Mouse (Mus musculus) intestine, embryonic 14.5 days (tissue): ENCODE results near the gene Nlrc4. TPM values are rescaled to one million over a fixed set of nuclear protein-coding genes. Genes with fewer than 3 reads are reported as not detected.
A peak's percentile ranks its signal among the peaks of the same experiment; 100 is the strongest.

Experiments
- ATAC-seq: fragments of 200-750 bp; cut with Nextera tagmentation; replicated peaks from 2 replicates; pipeline ENCODE4 v1.8.0; 2017; ENCODE audit warnings: low read depth, moderate number of reproducible peaks, moderate TSS enrichment, moderate library complexity; ENCODE audit not compliant: low FRiP score, low TSS enrichment
- DNase-seq: peaks from one replicate; pipeline ENCODE4 v3.0.0-alpha.2; 2018; ENCODE audit warnings: low spot score
- H3K27ac ChIP-seq: fragments of 300-500 bp; sonication (generic); 2 replicates; pipeline ENCODE4 v1.5.1; 2014; ENCODE audit warnings: low read depth, mild to moderate bottlenecking, control low read depth
- H3K27me3 ChIP-seq: fragments of 300-500 bp; sonication (generic); replicated peaks from 2 replicates; pipeline ENCODE4 v1.6.1; 2014; ENCODE audit warnings: low read length, control low read depth; ENCODE audit not compliant: control insufficient read depth, insufficient read depth
- H3K36me3 ChIP-seq: fragments of 300-500 bp; sonication (generic); 2 replicates; pipeline ENCODE4 v1.6.1; 2014; ENCODE audit warnings: low read length, control low read depth; ENCODE audit not compliant: control insufficient read depth, insufficient read depth
- H3K4me1 ChIP-seq: fragments of 300-500 bp; sonication (generic); replicated peaks from 2 replicates; pipeline ENCODE4 v1.6.1; 2014; ENCODE audit warnings: low read length, control low read depth, mixed read lengths; ENCODE audit not compliant: control insufficient read depth, insufficient read depth
- H3K4me2 ChIP-seq: fragments of 300-500 bp; sonication (generic); 2 replicates; pipeline ENCODE4 v1.6.1; 2014; ENCODE audit warnings: low read length
- H3K4me3 ChIP-seq: fragments of 300-500 bp; sonication (generic); 2 replicates; pipeline ENCODE4 v1.5.1; 2014; ENCODE audit warnings: low read depth, low read length, control low read depth, mixed read lengths
- H3K9ac ChIP-seq: fragments of 300-500 bp; sonication (generic); 2 replicates; pipeline ENCODE4 v1.6.1; 2014; ENCODE audit warnings: mild to moderate bottlenecking, low read length
- H3K9me3 ChIP-seq: fragments of 300-500 bp; sonication (generic); 2 replicates; pipeline ENCODE4 v1.6.1; 2016; ENCODE audit warnings: low read length, control low read depth; ENCODE audit not compliant: control insufficient read depth
- WGBS: fragments of 180-500 bp; shearing (Covaris S2); extraction: QIAGEN DNeasy Blood & Tissue Kit; methylation state at CpG from one replicate; pipeline ENCODE4 v1.1.7; 2014; 5-methylcytosine and 5-hydroxymethylcytosine counted together
- polyA plus RNA-seq: library from polyadenylated mRNA; unstranded; fragments of >200 nt; fragmentation: Nextera tagmentation; extraction: Ambion mirVana; gene quantifications from 2 replicates; pipeline ENCODE4 v1.2.1, GENCODE M21; 2014

Gene Nlrc4
- polyA plus RNA-seq = 6.3 and 7.7 TPM in 2 replicates

- Histone ChIP-seq H3K9me3 (no peaks in the 10 kb centered on the region), H3K27me3 (no peaks in the 10 kb centered on the region), H3K4me3 (peak within 1 kb of the TSS; percentile 17), H3K4me2 (peak within 1 kb of the TSS; percentile 36), H3K9ac (0 out of 2 replicates have a peak within 1 kb of the TSS, but pooled peaks have one; percentile 21), H3K36me3 (no peaks in the 10 kb centered on the region), H3K27ac (peak within 1 kb of the TSS; percentile 66), H3K4me1 (no peaks in the 10 kb centered on the region)
- DNase-seq (peak; percentile 55), ATAC-seq (peak; percentile 41; the same call in 1 of the 2 replicates)
- WGBS = 53% methylated on average over 8 of the region's 8 CpGs
These were observed at the start of gene Nlrc4 for GRCm38 (mm10) chr17:74458711-74459408. Gene Nlrc4, minus strand, starts transcription at chr17:74459142.

GRCm38 (mm10) chr17:74508600-74508999, 49.7 kb upstream of the Nlrc4 start:
- Histone ChIP-seq H3K27ac (no peak overlapping the region), H3K4me2 (no peak overlapping the region), H3K9me3 (no peaks in the 10 kb centered on the region), H3K27me3 (no peaks in the 10 kb centered on the region), H3K4me1 (no peaks in the 10 kb centered on the region), H3K36me3 (no peaks in the 10 kb centered on the region), H3K4me3 (no peak overlapping the region), H3K9ac (no peak overlapping the region)
- 86% methylated on average over 3 of the region's 3 CpGs for WGBS
- DNase-seq (no peak), ATAC-seq (no peak)

GRCm38 (mm10) chr17:74507934-74508333, 49.0 kb upstream of the Nlrc4 start:
- no peaks in the 10 kb centered on the region for H3K36me3 ChIP-seq
- no peak overlapping the region for H3K27ac ChIP-seq
- no peaks in the 10 kb centered on the region for H3K4me1 ChIP-seq
- H3K27me3 ChIP-seq = no peaks in the 10 kb centered on the region
- no peak for ATAC-seq
- no peak overlapping the region for H3K9ac ChIP-seq
- no peak overlapping the region for H3K4me3 ChIP-seq
- H3K4me2 ChIP-seq = no peak overlapping the region
- WGBS = 81% methylated on average over 2 of the region's 2 CpGs
- no peaks in the 10 kb centered on the region for H3K9me3 ChIP-seq
- no peak for DNase-seq

GRCm38 (mm10) chr17:74501085-74501484, 42.1 kb upstream of the Nlrc4 start:
- H3K27me3 ChIP-seq = no peaks in the 10 kb centered on the region
- no peak overlapping the region for H3K4me2 ChIP-seq
- H3K4me1 ChIP-seq = no peaks in the 10 kb centered on the region
- H3K36me3 ChIP-seq = peaks cover 53% of the 10 kb centered on the region
- no peak overlapping the region for H3K27ac ChIP-seq
- ATAC-seq = 0 out of 2 replicates have a peak, but pooled peaks have one; percentile 23
- H3K9ac ChIP-seq = no peak overlapping the region
- no peak overlapping the region for H3K4me3 ChIP-seq
- no peaks in the 10 kb centered on the region for H3K9me3 ChIP-seq
- DNase-seq = no peak

- no peak overlapping the region for H3K4me3 ChIP-seq
- DNase-seq = no peak
- WGBS = 57% methylated on average over 4 of the region's 4 CpGs
- H3K27ac ChIP-seq = no peak overlapping the region
- H3K36me3 ChIP-seq = peaks cover 60% of the 10 kb centered on the region
- no peaks in the 10 kb centered on the region for H3K27me3 ChIP-seq
- no peaks in the 10 kb centered on the region for H3K9me3 ChIP-seq
- H3K4me1 ChIP-seq = no peaks in the 10 kb centered on the region
- H3K4me2 ChIP-seq = no peak overlapping the region
- ATAC-seq = no peak
- no peak overlapping the region for H3K9ac ChIP-seq
These were observed 41.3 kb upstream of the Nlrc4 start for GRCm38 (mm10) chr17:74500204-74500603.

GRCm38 (mm10) chr17:74491565-74491964, 32.6 kb upstream of the Nlrc4 start:
- 92% methylated on average over 3 of the region's 3 CpGs for WGBS
- Histone ChIP-seq H3K27me3 (no peaks in the 10 kb centered on the region), H3K27ac (no peak overlapping the region), H3K36me3 (peaks cover 38% of the 10 kb centered on the region), H3K4me3 (no peak overlapping the region), H3K4me2 (no peak overlapping the region), H3K4me1 (no peaks in the 10 kb centered on the region), H3K9ac (no peak overlapping the region), H3K9me3 (no peaks in the 10 kb centered on the region)
- DNase-seq (no peak), ATAC-seq (no peak)

- under 1% methylated on average over 12 of the region's 12 CpGs for WGBS
- Histone ChIP-seq H3K9me3 (no peaks in the 10 kb centered on the region), H3K4me2 (peak overlapping the region; percentile 70), H3K4me3 (peak overlapping the region; percentile 93), H3K9ac (peak overlapping the region; percentile 80), H3K27me3 (no peaks in the 10 kb centered on the region), H3K36me3 (peaks cover 24% of the 10 kb centered on the region), H3K4me1 (no peaks in the 10 kb centered on the region), H3K27ac (peak overlapping the region; percentile 60)
- no peak for ATAC-seq
- DNase-seq = no peak
These were observed 30.9 kb upstream of the Nlrc4 start for GRCm38 (mm10) chr17:74489901-74490220.

- Histone ChIP-seq H3K4me3 (peak within 1 kb of the TSS; percentile 93), H3K4me1 (no peaks in the 10 kb centered on the region), H3K9me3 (no peaks in the 10 kb centered on the region), H3K4me2 (peak within 1 kb of the TSS; percentile 70), H3K9ac (peak within 1 kb of the TSS; percentile 80), H3K27ac (peak within 1 kb of the TSS; percentile 60), H3K36me3 (peaks cover 18% of the 10 kb centered on the region), H3K27me3 (no peaks in the 10 kb centered on the region)
- peak; percentile 97 for DNase-seq
- 5% methylated on average over 58 of the region's 58 CpGs for WGBS
- peak; percentile 99 for ATAC-seq
These were observed 30.3 kb upstream of the Nlrc4 start, which contains the start of gene Yipf4 for GRCm38 (mm10) chr17:74489024-74489900. Gene Yipf4, plus strand, starts transcription at chr17:74489493.
